Mouse (Mus musculus): Measurements from ENCODE around the gene Nme6.

- no peak for TF ChIP-seq ZNF384 (IDR thresholded peaks at IDR 0.05; ENCODE audit: low read depth, low read length)
- no peak for TF ChIP-seq CHD2 (IDR thresholded peaks at IDR 0.05; ENCODE audit: low read depth, low read length)
- TF ChIP-seq HCFC1 (IDR thresholded peaks at IDR 0.05; ENCODE audit: borderline replicate concordance, insufficient read depth, low read length), result no peak
- no peak for TF ChIP-seq ZC3H11A (IDR thresholded peaks at IDR 0.05; ENCODE audit: borderline replicate concordance, low read depth, low read length)
Measured at GRCm38 (mm10) chr9:109811980-109812379, 20.6 kb upstream of the Nme6 start, which contains the start of gene Spink8.

Measured in ES-E14 (cell line).